Mouse (Mus musculus): Measurements from ENCODE around the gene H2-K1.
A peak's percentile ranks its signal among the peaks of the same experiment; 100 is the strongest.

- TF ChIP-seq E2F4 (IDR thresholded peaks at IDR 0.05; ENCODE audit: insufficient replicate concordance, low read depth, low read length) = no peak
- TF ChIP-seq CTCF (conservative IDR thresholded peaks at IDR 0.05 in 1 of 2, IDR thresholded peaks at IDR 0.05 in 1 of 2; ENCODE audit: low read depth in 2 of 2, low read length in 2 of 2) = no peak
- no peak for TF ChIP-seq KAT2A (IDR thresholded peaks at IDR 0.05; ENCODE audit: insufficient replicate concordance, low read length)
- peak; percentile 63 for TF ChIP-seq BHLHE40 (IDR thresholded peaks at IDR 0.05; ENCODE audit: low read depth, low read length)
- peak; percentile 69 for TF ChIP-seq MAX (IDR thresholded peaks at IDR 0.05; ENCODE audit: low read length)
- no peak for TF ChIP-seq USF1 (IDR thresholded peaks at IDR 0.05; ENCODE audit: low read depth, low read length)
- TF ChIP-seq ZC3H11A (IDR thresholded peaks at IDR 0.05; ENCODE audit: low read depth, low read length) = no peak
- TF ChIP-seq ZKSCAN1 (IDR thresholded peaks at IDR 0.05; ENCODE audit: borderline replicate concordance, low read depth, low read length) = no peak
- TF ChIP-seq MEF2A (IDR thresholded peaks at IDR 0.05; ENCODE audit: borderline replicate concordance, low read depth, low read length) = 0 out of 2 replicates have a peak, but pooled peaks have one; percentile 51
- peak; percentile 76 for TF ChIP-seq POLR2A (IDR thresholded peaks at IDR 0.05; ENCODE audit: low read depth, low read length)
- no peak for TF ChIP-seq MAFK (IDR thresholded peaks at IDR 0.05; ENCODE audit: insufficient replicate concordance, low read length)
- peak; percentile 77; the same call in 1 of the 2 replicates for TF ChIP-seq CHD2 (IDR thresholded peaks at IDR 0.05; ENCODE audit: low read length)
- no peak; the same call in 1 of the 2 replicates for TF ChIP-seq ELF1 (IDR thresholded peaks at IDR 0.05; ENCODE audit: low read depth, low read length)
- peak; percentile 72 for TF ChIP-seq ZMIZ1 (IDR thresholded peaks at IDR 0.05; ENCODE audit: low read depth, low read length)
Measured at GRCm38 (mm10) chr17:33978631-33979031, 21.5 kb downstream of the H2-K1 start.
